Comparison of ENCODE assay signal across 19 mouse cellular contexts in genomic region chr17:25645661-25646060, GRCm38 (mm10).
DNase-seq lines count a peak whose midpoint lies in the region; ATAC-seq and TF ChIP-seq lines count a peak whose summit lies in the region.
"Had no signal": no experiment of that assay in that cellular context is flagged by ENCODE, and none has a peak within 500 bp of the region (broad histone marks: within the 10 kb centered on the region; RNA-seq: fewer than 3 reads in every experiment).

No protein-coding gene starts in this region.

- H3K9me3 ChIP-seq in hindbrain, embryonic 12.5 days (replicated peaks), result no peaks in the 10 kb centered on the region
- no peaks in the 10 kb centered on the region for H3K9me3 ChIP-seq in hindbrain, embryonic 11.5 days (ENCODE audit: control insufficient read depth, low read length)
- H3K9me3 ChIP-seq in CH12.LX (replicated peaks; ENCODE audit: low read length), result peaks cover 4% of the 10 kb centered on the region
- H3K9me3 ChIP-seq: embryonic facial prominence, embryonic 12.5 days; forebrain, embryonic 13.5 days; forebrain, embryonic 15.5 days had no signal

- in situ Hi-C loops in CH12.LX (cut with MboI; ENCODE audit: low pct_ligation_motif_present, low pct_unique_long_range_greater_than_20kb, low sequenced_read_pairs), result no loop called here

- no peak for ATAC-seq in hindbrain, embryonic 12.5 days (ENCODE audit: low FRiP score)
- no peak for ATAC-seq in hindbrain, embryonic 11.5 days (ENCODE audit: low FRiP score)
- ATAC-seq: CD4-positive, CD25-positive, alpha-beta regulatory T cell, adult 4 months; forebrain, embryonic 13.5 days; forebrain, embryonic 15.5 days; forebrain, postnatal 0 days had no signal

- H3K79me2 ChIP-seq in CH12.LX (replicated peaks; ENCODE audit: control insufficient read depth, extremely low read depth, insufficient read depth, poor library complexity, severe bottlenecking), result no peaks in the 10 kb centered on the region

- TF ChIP-seq RAD21 in CH12.LX (IDR thresholded peaks at IDR 0.05; ENCODE audit: low read depth, low read length), result no peak

- dilution Hi-C loops in CH12.LX (cut with MboI; ENCODE audit: extremely low pct_ligation_motif_present, extremely low pct_unique_long_range_greater_than_20kb, low sequenced_read_pairs), result no loop called here

- 77% methylated on average over 9 of the region's 9 CpGs for WGBS in hindbrain, embryonic 12.5 days
- 81% methylated on average over 9 of the region's 9 CpGs for whole genome bisulfite sequencing in hindbrain, embryonic 11.5 days

- peaks cover 38% of the 10 kb centered on the region for H3K4me1 ChIP-seq in hindbrain, embryonic 12.5 days
- peaks cover 6% of the 10 kb centered on the region; the same call in 1 of the 2 replicates for H3K4me1 ChIP-seq in hindbrain, embryonic 11.5 days (replicated peaks; ENCODE audit: control insufficient read depth, insufficient read depth, low read length)
- peaks cover 28 to 44% of the 10 kb centered on the region in 2 experiments for H3K4me1 ChIP-seq in CH12.LX (ENCODE audit: control insufficient read depth in 1 of 2, insufficient read depth in 2 of 2)

- H3K36me3 ChIP-seq in hindbrain, embryonic 12.5 days, result peaks cover 2% of the 10 kb centered on the region; the same call in 1 of the 2 replicates
- no peaks in the 10 kb centered on the region for H3K36me3 ChIP-seq in hindbrain, embryonic 11.5 days (ENCODE audit: control insufficient read depth, insufficient read depth, low read length)
- H3K36me3 ChIP-seq in CH12.LX (replicated peaks in 1 of 2; ENCODE audit: control insufficient read depth in 1 of 2, insufficient read depth in 1 of 2, low read length in 1 of 2), result peaks cover 15 to 52% of the 10 kb centered on the region in 2 experiments
- H3K36me3 ChIP-seq: forebrain, embryonic 15.5 days had no signal

- H3K27me3 ChIP-seq in hindbrain, embryonic 12.5 days, result no peaks in the 10 kb centered on the region
- H3K27me3 ChIP-seq in hindbrain, embryonic 11.5 days (ENCODE audit: control insufficient read depth, insufficient read depth, low read length), result no peaks in the 10 kb centered on the region
- no peaks in the 10 kb centered on the region for H3K27me3 ChIP-seq in CH12.LX (replicated peaks)
- H3K27me3 ChIP-seq: embryonic facial prominence, embryonic 12.5 days; forebrain, embryonic 13.5 days; forebrain, embryonic 15.5 days had no signal

- no peak overlapping the region for H3K4me2 ChIP-seq in hindbrain, embryonic 12.5 days (replicated peaks)
- no peak overlapping the region for H3K4me2 ChIP-seq in hindbrain, embryonic 11.5 days (replicated peaks; ENCODE audit: low read depth, low read length)
- H3K4me2 ChIP-seq in CH12.LX (ENCODE audit: insufficient read depth, low read depth, poor library complexity, severe bottlenecking), result peak overlapping the region; percentile 59
- H3K4me2 ChIP-seq: embryonic facial prominence, embryonic 12.5 days; forebrain, embryonic 13.5 days; forebrain, embryonic 15.5 days had no signal

- TF ChIP-seq POLR2A in CH12.LX (IDR thresholded peaks at IDR 0.05; ENCODE audit: low read depth, low read length), result no peak

- 0 out of 2 replicates have a peak overlapping the region, but pooled peaks have one; percentile 23 for H3K27ac ChIP-seq in hindbrain, embryonic 12.5 days
- H3K27ac ChIP-seq in hindbrain, embryonic 11.5 days (ENCODE audit: low read depth, low read length), result no peak overlapping the region
- H3K27ac ChIP-seq in CH12.LX (ENCODE audit: insufficient read depth, low read depth), result peak overlapping the region; percentile 84
- H3K27ac ChIP-seq: embryonic facial prominence, embryonic 12.5 days; forebrain, embryonic 13.5 days; forebrain, embryonic 15.5 days had no signal

- no peak for TF ChIP-seq CTCF in CH12.LX (conservative IDR thresholded peaks at IDR 0.05 in 1 of 2, IDR thresholded peaks at IDR 0.05 in 1 of 2; ENCODE audit: low read depth in 2 of 2, low read length in 2 of 2)

- no peak overlapping the region for H3K9ac ChIP-seq in hindbrain, embryonic 12.5 days
- H3K9ac ChIP-seq in hindbrain, embryonic 11.5 days (ENCODE audit: low read depth, low read length), result no peak overlapping the region
- peak overlapping the region; percentile 38 for H3K9ac ChIP-seq in CH12.LX (ENCODE audit: insufficient read depth, low read depth)
- H3K9ac ChIP-seq: embryonic facial prominence, embryonic 12.5 days; forebrain, embryonic 13.5 days; forebrain, embryonic 15.5 days; forebrain, postnatal 0 days had no signal

- H3K4me3 ChIP-seq in hindbrain, embryonic 12.5 days, result no peak overlapping the region
- H3K4me3 ChIP-seq in hindbrain, embryonic 11.5 days (ENCODE audit: low read depth, low read length), result no peak overlapping the region
- H3K4me3 ChIP-seq in CH12.LX (replicated peaks in 1 of 3; ENCODE audit: low read depth in 2 of 3, low read length in 2 of 3, poor library complexity in 1 of 3), result peak overlapping the region in 1 of 3 experiments; percentile 53
- H3K4me3 ChIP-seq: embryonic facial prominence, embryonic 12.5 days; forebrain, embryonic 13.5 days; forebrain, embryonic 15.5 days had no signal

- peak; percentile 43; the same call in 1 of the 2 replicates for TF ChIP-seq EP300 in CH12.LX (IDR thresholded peaks at IDR 0.05; ENCODE audit: low read length)

- no peak for DNase-seq in hindbrain, embryonic 11.5 days (ENCODE audit: low spot score)
- peak; percentile 17 for DNase-seq in CH12.LX (ENCODE audit: extremely low read depth)
- no peak for DNase-seq in adrenal gland, postnatal 25 days
- DNase-seq in embryo, embryonic 11 days, result no peak
- DNase-seq: adrenal gland, adult 2 months; adrenal gland, postnatal 10 days; adrenal gland, postnatal 36 days; B cell, adult 2 months; cerebellum, adult 11-12 months; cerebellum, adult 2 months; cerebellum, adult 9-10 months; cerebellum, postnatal 10 days; cerebellum, postnatal 25 days; forebrain, postnatal 0 days had no signal

TF ChIP-seq in CH12.LX, 34 proteins besides CTCF, POLR2A, EP300 and RAD21:
- TF ChIP-seq ZC3H11A (IDR thresholded peaks at IDR 0.05; ENCODE audit: low read depth, low read length) (no peak), ZKSCAN1 (IDR thresholded peaks at IDR 0.05; ENCODE audit: borderline replicate concordance, low read depth, low read length) (no peak), NRF1 (IDR thresholded peaks at IDR 0.05; ENCODE audit: low read depth, low read length) (0 out of 2 replicates have a peak, but pooled peaks have one; percentile 9), ZNF384 (IDR thresholded peaks at IDR 0.05; ENCODE audit: low read depth, low read length) (peak; percentile 61; the same call in 1 of the 2 replicates), MEF2A (IDR thresholded peaks at IDR 0.05; ENCODE audit: borderline replicate concordance, low read depth, low read length) (0 out of 2 replicates have a peak, but pooled peaks have one; percentile 54), JUND (conservative IDR thresholded peaks at IDR 0.05; ENCODE audit: low read depth, low read length) (no peak), E2F4 (IDR thresholded peaks at IDR 0.05; ENCODE audit: insufficient replicate concordance, low read depth, low read length) (no peak), IRF4 (IDR thresholded peaks at IDR 0.05; ENCODE audit: low read depth, low read length) (peak; percentile 73), USF2 (conservative IDR thresholded peaks at IDR 0.05; ENCODE audit: low read depth, low read length) (no peak), ZMIZ1 (IDR thresholded peaks at IDR 0.05; ENCODE audit: low read depth, low read length) (no peak), ETS1 (conservative IDR thresholded peaks at IDR 0.05; ENCODE audit: low read depth, low read length) (no peak), HCFC1 (IDR thresholded peaks at IDR 0.05; ENCODE audit: low read depth, low read length) (no peak), MAZ (IDR thresholded peaks at IDR 0.05; ENCODE audit: low read depth, low read length) (no peak), BHLHE40 (IDR thresholded peaks at IDR 0.05; ENCODE audit: low read depth, low read length) (peak; percentile 80), TCF12 (IDR thresholded peaks at IDR 0.05; ENCODE audit: low read depth, low read length) (peak; percentile 71), PAX5 (IDR thresholded peaks at IDR 0.05; ENCODE audit: low read length) (no peak), MAFK (IDR thresholded peaks at IDR 0.05; ENCODE audit: insufficient replicate concordance, low read length) (no peak), MAX (IDR thresholded peaks at IDR 0.05; ENCODE audit: low read length) (no peak)
TF ChIP-seq in CH12.LX: peak in this region for 6.
